Mouse (Mus musculus): ENCODE measurements around the gene Acox3. TPM values are rescaled to one million over a fixed set of nuclear protein-coding genes. Genes with fewer than 3 reads are reported as not detected.

Gene Acox3
- polyA plus RNA-seq, 1 experiment from 2014 or later, result 10.3 TPM

DNA sequence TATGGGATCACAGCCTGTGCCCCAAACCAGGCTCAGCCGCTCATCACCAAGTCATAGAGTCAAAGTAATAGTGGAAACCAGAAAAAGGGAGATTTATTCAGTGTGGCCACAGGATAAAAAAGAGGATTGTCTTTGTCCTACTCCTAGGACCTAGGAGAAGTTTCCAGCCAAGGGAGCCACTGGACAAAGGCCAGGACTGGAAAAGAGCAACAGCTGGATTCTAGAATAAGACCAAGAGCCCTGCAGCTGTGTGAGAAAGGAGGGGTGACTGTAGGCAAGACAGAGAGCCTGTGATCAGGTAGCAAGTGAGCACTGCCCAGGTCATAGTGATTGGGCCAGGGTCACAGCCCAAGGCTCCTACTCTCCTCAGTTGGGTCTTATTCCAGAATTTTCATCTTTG, 64.1 kb downstream of the Acox3 start:
- H3K27me3 ChIP-seq (ENCODE audit: poor library complexity, severe bottlenecking), result no peaks in the 10 kb centered on the region
- no peaks in the 10 kb centered on the region for H3K9me3 ChIP-seq
- H3K36me3 ChIP-seq (replicated peaks), result no peaks in the 10 kb centered on the region
- H3K27ac ChIP-seq, result no peak overlapping the region
- whole genome bisulfite sequencing, result 93% methylated on average over 1 of the region's 1 CpGs
- H3K4me1 ChIP-seq, result peaks cover 6% of the 10 kb centered on the region; the same call in 1 of the 2 replicates
- DNase-seq (ENCODE audit: extremely low spot score, low spot score), result no peak
- H3K4me3 ChIP-seq, result no peak overlapping the region

DNA sequence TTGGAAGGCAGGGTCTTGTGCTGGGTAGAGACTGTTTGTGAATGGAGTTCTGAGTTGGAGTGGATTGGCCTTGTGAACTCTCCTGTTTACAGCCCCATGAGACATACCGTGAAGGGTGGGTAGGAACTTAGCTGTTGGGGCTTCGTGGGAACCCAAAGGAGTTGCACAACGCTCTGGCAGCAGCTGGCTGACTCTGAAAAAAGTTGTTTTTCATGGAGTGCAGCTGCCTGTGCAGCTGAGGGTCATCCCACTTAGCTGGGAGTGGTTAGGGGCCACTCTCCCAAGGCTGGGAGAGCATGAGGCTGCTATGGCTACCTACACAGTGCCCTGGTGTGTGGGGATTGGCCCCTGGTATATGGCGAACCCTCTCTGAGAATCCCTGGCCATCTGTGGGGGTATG, 64.7 kb downstream of the Acox3 start:
- 82% methylated on average over 4 of the region's 4 CpGs for WGBS
- no peaks in the 10 kb centered on the region for H3K36me3 ChIP-seq (replicated peaks)

DNA sequence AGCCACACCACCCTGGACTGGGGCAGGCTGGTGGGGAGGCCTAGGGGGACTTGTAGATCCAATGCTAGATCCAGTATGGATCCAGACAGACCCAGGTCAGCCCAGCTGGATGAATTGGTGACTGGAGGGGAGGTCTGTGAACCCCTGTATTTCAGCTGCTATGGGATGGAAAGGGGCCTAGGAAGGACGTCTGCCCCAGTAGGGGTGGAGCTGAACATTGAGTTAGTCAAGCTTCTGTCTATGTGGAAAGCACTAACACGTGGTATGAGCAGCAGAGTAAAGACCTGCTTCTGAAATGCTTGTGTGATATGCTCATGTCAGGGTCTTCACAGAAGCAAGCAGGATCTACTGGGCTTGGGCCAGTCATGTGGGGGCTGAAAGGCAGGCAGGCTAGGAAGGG, 65.4 kb downstream of the Acox3 start:
- WGBS, result 66% methylated on average over 2 of the region's 2 CpGs
- no peaks in the 10 kb centered on the region for H3K27me3 ChIP-seq (ENCODE audit: poor library complexity, severe bottlenecking)
- no peaks in the 10 kb centered on the region for H3K9me3 ChIP-seq
- H3K27ac ChIP-seq, result no peak overlapping the region
- H3K36me3 ChIP-seq (replicated peaks), result no peaks in the 10 kb centered on the region
- DNase-seq (ENCODE audit: extremely low spot score, low spot score), result no peak
- H3K4me1 ChIP-seq, result peaks cover 6% of the 10 kb centered on the region; the same call in 1 of the 2 replicates
- no peak overlapping the region for H3K4me3 ChIP-seq

More for the DNA sequence above, 64.7 kb downstream of the Acox3 start:
- Histone ChIP-seq H3K27ac (no peak overlapping the region), H3K4me3 (no peak overlapping the region), H3K9me3 (no peaks in the 10 kb centered on the region), H3K4me1 (peaks cover 6% of the 10 kb centered on the region; the same call in 1 of the 2 replicates), H3K27me3 (ENCODE audit: poor library complexity, severe bottlenecking) (no peaks in the 10 kb centered on the region)
- no peak for DNase-seq (ENCODE audit: extremely low spot score, low spot score)

DNA sequence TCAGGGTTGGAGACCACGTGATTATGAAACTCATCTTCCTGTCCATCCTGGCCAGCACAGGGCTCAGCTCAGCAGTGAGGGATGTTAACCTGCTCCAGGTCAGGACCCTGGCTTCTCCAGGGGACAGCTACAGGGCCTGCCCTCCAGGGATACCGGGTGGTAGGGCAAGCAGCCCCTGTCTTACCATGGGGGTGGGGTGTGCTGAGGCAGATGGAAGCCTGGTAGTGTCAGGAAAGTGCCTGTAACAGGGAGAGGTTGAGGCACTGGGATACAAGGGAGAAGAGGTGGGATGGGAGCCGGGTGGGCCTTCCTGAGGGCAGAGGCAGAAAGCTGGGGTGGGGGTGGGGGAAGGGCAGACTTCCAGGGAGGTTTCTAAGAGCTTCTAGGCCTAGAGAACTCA, 69.5 kb downstream of the Acox3 start:
- no peaks in the 10 kb centered on the region for H3K9me3 ChIP-seq
- 81% methylated on average over 3 of the region's 3 CpGs for WGBS
- peaks cover 4% of the 10 kb centered on the region; the same call in 1 of the 2 replicates for H3K4me1 ChIP-seq
- no peak overlapping the region for H3K4me3 ChIP-seq
- H3K36me3 ChIP-seq (replicated peaks), result no peaks in the 10 kb centered on the region
- no peaks in the 10 kb centered on the region for H3K27me3 ChIP-seq (ENCODE audit: poor library complexity, severe bottlenecking)
- no peak overlapping the region for H3K27ac ChIP-seq
- no peak for DNase-seq (ENCODE audit: extremely low spot score, low spot score)

DNA sequence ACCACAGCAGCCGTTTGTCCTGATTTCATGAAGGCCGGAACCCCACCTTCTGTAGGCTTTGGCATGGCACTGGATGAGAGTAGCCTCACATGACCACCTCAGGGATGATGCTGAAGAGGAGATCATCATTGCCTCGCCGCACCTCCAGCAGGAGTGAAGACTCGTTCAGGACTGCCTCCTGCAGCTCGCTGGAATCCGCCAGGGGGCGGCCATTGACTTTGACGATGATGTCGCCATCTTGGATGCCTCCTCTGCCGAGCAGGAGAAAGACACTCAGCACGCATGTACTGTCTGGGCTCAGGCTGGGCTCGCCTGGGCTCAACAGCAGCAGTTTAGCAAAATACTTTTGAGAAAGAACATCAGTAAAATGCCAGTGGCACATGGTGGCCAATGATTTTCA, 70.0 kb downstream of the Acox3 start:
- H3K9me3 ChIP-seq, result no peaks in the 10 kb centered on the region
- no peaks in the 10 kb centered on the region for H3K36me3 ChIP-seq (replicated peaks)
- no peaks in the 10 kb centered on the region for H3K27me3 ChIP-seq (ENCODE audit: poor library complexity, severe bottlenecking)
- no peak overlapping the region for H3K27ac ChIP-seq
- 90% methylated on average over 13 of the region's 13 CpGs for WGBS
- no peak overlapping the region for H3K4me3 ChIP-seq
- peaks cover 4% of the 10 kb centered on the region; the same call in 1 of the 2 replicates for H3K4me1 ChIP-seq
- DNase-seq (ENCODE audit: extremely low spot score, low spot score), result no peak

DNA sequence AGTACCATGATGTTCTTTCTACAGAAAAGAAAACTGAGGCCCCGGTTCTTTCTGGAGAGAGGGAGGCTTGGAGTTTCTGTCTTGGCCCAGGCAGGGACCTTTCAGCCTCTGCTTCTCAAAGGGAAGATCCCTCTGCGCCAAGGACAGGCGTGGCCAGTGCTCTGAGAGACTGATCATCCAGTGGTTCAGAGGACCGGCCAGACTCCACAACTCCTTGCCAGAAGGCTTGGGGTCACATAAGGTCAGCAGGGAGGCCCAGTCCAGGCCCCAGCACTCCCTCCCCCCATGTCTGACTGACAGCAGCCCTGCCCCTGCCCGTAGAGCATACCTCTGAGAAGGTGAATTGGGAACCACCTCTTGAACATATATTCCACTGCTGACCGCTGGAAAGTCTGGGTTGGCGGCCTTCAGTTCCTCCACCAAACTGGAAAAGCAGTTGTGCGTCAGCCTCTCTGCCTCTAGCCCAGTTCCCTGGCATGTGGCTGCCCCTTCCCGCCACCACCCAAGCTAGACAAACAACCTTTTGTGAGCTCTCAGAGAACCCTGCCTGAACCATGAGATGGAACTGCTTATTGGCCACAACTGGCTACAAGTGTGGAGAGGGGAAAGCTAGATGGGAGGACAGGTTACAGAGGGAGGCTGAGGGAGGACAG, 71.0 kb downstream of the Acox3 start:
- DNase-seq (ENCODE audit: extremely low spot score, low spot score), result no peak
- Histone ChIP-seq H3K27me3 (ENCODE audit: poor library complexity, severe bottlenecking) (no peaks in the 10 kb centered on the region), H3K36me3 (replicated peaks) (no peaks in the 10 kb centered on the region), H3K9me3 (no peaks in the 10 kb centered on the region), H3K4me1 (peaks cover 4% of the 10 kb centered on the region; the same call in 1 of the 2 replicates), H3K27ac (no peak overlapping the region), H3K4me3 (no peak overlapping the region)
- 75% methylated on average over 9 of the region's 9 CpGs for WGBS

DNA sequence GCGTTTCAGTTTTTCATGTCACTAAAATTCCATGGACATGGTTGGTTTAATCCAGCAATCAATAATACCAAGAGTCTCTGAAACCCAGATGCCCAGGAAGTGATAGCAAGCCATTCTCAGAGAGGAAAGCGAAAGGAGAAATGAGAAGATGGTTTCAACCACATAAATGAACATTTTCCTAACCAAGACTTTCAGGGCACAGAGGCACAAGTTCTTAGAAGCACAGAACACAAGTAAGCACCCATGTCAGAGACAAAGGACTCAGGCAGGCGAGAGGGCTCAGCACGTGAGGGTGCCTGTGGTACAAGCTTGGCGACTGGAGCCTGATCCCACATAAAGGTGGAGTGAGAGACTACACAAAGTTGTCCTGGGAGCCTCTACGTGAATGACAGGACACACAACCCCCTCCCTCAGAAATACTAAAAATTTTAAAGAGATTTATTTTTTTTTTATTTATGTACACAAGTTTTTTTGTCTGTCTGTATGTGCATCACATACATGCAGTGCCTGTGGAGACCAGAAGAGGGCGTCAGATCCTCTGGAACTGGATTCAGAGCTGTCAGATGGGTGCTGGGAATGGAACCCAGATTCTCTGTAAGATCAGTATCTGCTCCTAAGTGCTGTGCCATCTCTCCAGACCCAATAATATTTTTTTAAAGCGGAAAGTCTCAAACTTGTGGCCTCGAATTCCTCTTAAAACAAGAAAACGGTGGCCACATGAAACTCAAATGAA, 73.1 kb downstream of the Acox3 start:
- H3K9me3 ChIP-seq, result no peaks in the 10 kb centered on the region
- no peak for DNase-seq (ENCODE audit: extremely low spot score, low spot score)
- H3K36me3 ChIP-seq (replicated peaks), result no peaks in the 10 kb centered on the region
- no peak overlapping the region for H3K27ac ChIP-seq
- 88% methylated on average over 10 of the region's 10 CpGs for WGBS
- H3K27me3 ChIP-seq (ENCODE audit: poor library complexity, severe bottlenecking), result no peaks in the 10 kb centered on the region
- H3K4me3 ChIP-seq, result no peak overlapping the region
- peaks cover 8% of the 10 kb centered on the region; the same call in 1 of the 2 replicates for H3K4me1 ChIP-seq

DNA sequence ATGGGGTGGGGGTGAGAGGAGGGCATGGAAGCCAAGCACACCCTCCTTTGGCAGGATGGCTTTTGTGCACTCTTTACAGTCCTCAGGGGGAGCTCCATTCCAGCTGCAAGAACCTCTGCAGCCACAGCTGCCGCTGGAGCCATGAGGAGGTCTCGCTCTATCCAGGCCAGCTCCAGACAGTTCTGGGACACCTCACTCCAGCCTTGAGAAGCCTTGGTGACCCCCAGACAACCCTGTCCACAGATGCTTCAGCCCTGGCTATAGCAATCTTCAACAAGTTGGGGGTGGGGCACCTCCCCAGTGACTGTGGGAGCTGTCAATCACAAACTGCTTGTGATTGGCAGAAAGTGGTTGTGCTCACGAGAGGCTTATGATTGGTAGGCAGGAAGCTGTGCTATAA, 76.7 kb downstream of the Acox3 start:
- peaks cover 4% of the 10 kb centered on the region; the same call in 1 of the 2 replicates for H3K4me1 ChIP-seq
- no peak overlapping the region for H3K27ac ChIP-seq
- H3K27me3 ChIP-seq (ENCODE audit: poor library complexity, severe bottlenecking), result no peaks in the 10 kb centered on the region
- H3K9me3 ChIP-seq, result no peaks in the 10 kb centered on the region
- H3K36me3 ChIP-seq (replicated peaks), result no peaks in the 10 kb centered on the region
- no peak overlapping the region for H3K4me3 ChIP-seq
- 77% methylated on average over 3 of the region's 3 CpGs for WGBS
- DNase-seq (ENCODE audit: extremely low spot score, low spot score), result no peak

DNA sequence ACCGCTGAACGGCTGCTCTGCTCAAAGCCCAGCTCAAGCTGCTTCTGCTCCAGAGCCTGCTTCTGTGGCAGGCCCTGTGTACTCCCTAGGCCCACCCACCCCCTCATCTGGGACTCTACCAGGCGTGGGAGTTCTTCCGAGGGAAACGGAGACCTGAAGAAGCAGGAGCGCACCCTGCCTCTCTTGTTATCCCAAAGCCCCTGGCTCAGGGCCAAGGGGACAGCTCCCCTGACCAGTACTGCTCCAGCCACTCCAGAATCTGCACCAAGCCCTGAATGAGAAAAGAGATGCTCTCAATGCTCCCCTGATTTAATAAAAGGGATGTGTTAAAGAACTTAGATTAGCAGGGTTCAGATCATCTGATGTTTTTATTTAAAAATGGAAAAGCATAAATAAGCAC, 78.4 kb downstream of the Acox3 start:
- no peak overlapping the region for H3K4me3 ChIP-seq
- no peaks in the 10 kb centered on the region for H3K9me3 ChIP-seq
- no peak overlapping the region for H3K27ac ChIP-seq
- H3K27me3 ChIP-seq (ENCODE audit: poor library complexity, severe bottlenecking), result no peaks in the 10 kb centered on the region
- 86% methylated on average over 6 of the region's 6 CpGs for WGBS
- no peak for DNase-seq (ENCODE audit: extremely low spot score, low spot score)
- H3K36me3 ChIP-seq (replicated peaks), result no peaks in the 10 kb centered on the region
- H3K4me1 ChIP-seq, result peaks cover 4% of the 10 kb centered on the region; the same call in 1 of the 2 replicates

DNA sequence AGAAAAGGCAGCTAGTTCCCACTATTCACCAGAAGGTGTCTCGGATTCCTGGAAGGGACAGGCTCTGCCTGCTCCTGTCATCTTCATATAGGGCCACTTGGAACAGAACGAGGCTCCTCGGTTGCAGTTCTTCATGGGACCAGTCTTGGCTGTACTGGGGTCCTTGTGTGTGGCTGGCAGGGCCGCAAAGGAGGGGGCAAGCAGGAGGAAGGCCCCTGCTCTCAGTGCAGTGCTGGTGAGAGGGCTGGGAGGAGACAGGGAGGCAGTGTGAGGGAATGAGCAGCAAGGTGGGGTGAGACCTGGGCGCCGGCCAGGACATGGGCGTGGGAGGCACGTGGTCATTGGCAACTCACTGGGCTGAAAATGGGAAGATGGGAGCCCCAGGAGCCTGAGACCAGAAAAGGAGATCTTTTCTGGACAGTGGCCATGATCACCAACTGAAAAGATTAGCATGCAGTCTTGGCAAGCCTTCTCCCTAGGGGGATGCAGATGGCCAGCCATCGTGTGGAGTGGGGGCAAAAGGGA, 79.2 kb downstream of the Acox3 start:
- no peak overlapping the region for H3K27ac ChIP-seq
- DNase-seq (ENCODE audit: extremely low spot score, low spot score), result no peak
- H3K36me3 ChIP-seq (replicated peaks), result no peaks in the 10 kb centered on the region
- no peaks in the 10 kb centered on the region for H3K9me3 ChIP-seq
- no peak overlapping the region for H3K4me3 ChIP-seq
- peaks cover 4% of the 10 kb centered on the region; the same call in 1 of the 2 replicates for H3K4me1 ChIP-seq
- WGBS, result 88% methylated on average over 9 of the region's 9 CpGs
- no peaks in the 10 kb centered on the region for H3K27me3 ChIP-seq (ENCODE audit: poor library complexity, severe bottlenecking)

Other genes starting within 250 kb of the Acox3 start
- 0.38 and 0.69 TPM in 2 replicates for gene Hmx1, start 193.9 kb upstream of the Acox3 start, polyA plus RNA-seq (2016; fragmentation: Nextera tagmentation; extraction: Ambion mirVana)
- gene Cpz, start 57.3 kb upstream of the Acox3 start, polyA plus RNA-seq (2016; fragmentation: Nextera tagmentation; extraction: Ambion mirVana), result 4.6 and 5.3 TPM in 2 replicates
- gene Trmt44, start 8.0 kb upstream of the Acox3 start, polyA plus RNA-seq (2016; fragmentation: Nextera tagmentation; extraction: Ambion mirVana), result 9.2 and 10.0 TPM in 2 replicates
- gene Htra3, start 96.7 kb downstream of the Acox3 start, polyA plus RNA-seq (2016; fragmentation: Nextera tagmentation; extraction: Ambion mirVana), result 3.1 and 3.6 TPM in 2 replicates
- 3.9 and 4.5 TPM in 2 replicates for gene Sh3tc1, start 156.9 kb downstream of the Acox3 start, polyA plus RNA-seq (2016; fragmentation: Nextera tagmentation; extraction: Ambion mirVana)
- 0.49 TPM in 1 of 2 replicates, not detected in the other for gene Ablim2, start 174.8 kb downstream of the Acox3 start, polyA plus RNA-seq (2016; fragmentation: Nextera tagmentation; extraction: Ambion mirVana)